Mouse (Mus musculus) ES-CJ7 (cell line): Measurements from ENCODE around the gene Fam114a2.

Source experiments
- DNase-seq: peaks from one replicate; pipeline ENCODE4 v3.0.0; 2011; ENCODE audit warnings: low read depth, low spot score

Gene Fam114a2

DNA sequence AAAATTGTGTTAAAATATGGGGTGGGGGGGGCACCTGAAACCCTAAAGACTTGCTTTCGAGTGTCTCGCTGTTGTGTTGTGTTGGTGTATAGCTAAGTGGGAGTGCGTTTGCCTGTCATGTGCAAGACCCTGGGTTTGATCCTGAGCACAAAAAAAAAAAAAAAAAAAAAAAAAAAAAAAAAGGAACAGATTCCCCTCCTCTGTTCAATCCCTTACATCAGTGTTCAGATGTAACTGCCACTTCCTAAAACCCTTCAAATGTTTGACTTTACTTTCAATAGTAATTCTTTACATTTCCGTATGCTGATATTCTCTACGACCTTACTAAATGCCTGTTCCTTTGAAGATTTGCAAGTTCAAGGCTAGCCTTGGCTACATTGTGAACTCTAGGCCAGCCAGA, 887 bp upstream of the Fam114a2 start:
- DNase-seq: no peak

DNA sequence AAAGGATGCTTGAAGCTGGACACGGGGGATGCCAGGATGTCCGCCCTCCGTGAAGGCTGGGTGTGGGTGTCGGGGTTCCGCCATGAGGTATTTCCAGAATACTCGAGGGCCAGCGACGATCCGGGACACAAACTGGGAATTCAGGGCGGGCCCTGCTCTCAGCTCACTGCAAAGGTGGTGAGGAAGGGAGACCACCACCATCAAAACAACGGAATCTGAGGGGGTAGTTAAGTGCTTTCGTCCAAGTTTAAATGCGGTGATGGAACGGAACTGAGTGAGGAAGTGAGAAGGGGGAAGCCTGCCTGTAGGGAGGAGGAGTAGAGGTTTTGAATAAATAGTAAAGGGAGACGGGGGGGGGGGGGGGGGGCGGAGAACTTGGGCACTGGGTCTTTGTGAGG, 333 bp upstream of the Fam114a2 start:
- no peak for DNase-seq

DNA sequence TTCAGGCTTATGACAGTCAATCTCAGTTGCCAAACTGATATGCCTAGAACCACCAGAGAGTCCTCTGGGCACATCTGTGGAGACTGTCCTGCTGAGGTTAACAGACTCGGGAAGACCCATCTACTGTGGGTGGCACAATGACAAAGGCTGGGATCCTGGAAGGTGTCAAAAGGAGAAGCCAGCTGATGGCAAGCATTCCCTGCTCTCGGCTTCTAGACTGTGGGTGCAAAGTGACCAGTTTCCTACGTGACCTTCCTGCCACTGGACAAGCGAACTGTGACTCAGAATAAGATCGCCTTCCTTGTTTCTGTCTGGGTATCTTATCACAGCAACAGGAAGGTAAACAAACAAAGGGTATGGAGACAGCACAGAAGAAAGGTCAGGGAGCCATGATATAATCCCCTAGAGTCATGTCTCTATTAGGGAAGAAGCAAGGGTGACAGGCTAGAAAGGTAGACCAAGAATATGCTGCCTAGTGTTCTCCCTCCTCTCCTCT, 1.4 kb downstream of the Fam114a2 start:
- no peak for DNase-seq

- DNase-seq: no peak
Observed at GRCm38 (mm10) chr11:57515218-57515617, 3.2 kb downstream of the Fam114a2 start.

- no peak for DNase-seq
Observed at GRCm38 (mm10) chr11:57506899-57507298, 11.5 kb downstream of the Fam114a2 start.

- no peak for DNase-seq
Observed at GRCm38 (mm10) chr11:57503155-57503554, 15.3 kb downstream of the Fam114a2 start.

DNA sequence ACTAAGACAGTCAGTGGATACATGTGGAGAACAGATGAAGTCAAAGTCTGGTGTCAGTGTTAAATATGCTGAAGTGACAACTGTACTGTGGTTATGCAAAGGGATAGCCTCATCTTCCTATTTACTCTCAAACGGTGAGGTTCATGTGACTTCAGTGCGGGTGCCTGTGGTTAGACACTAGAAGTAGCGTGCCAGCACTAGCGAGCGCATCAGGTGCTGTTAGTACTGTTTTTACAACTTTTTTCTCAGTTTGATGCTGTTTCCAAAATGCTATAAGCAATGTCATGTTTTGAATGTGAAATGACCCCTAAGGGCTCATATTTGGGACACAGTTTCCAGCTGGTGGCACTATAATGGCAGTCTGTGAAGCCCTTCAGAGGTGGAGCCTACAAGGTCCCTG, 20.2 kb downstream of the Fam114a2 start:
- no peak for DNase-seq

- DNase-seq: peak; percentile 54
Observed at GRCm38 (mm10) chr11:57497701-57498100, 20.7 kb downstream of the Fam114a2 start.

GRCm38 (mm10) chr11:57496462-57497039, 21.9 kb downstream of the Fam114a2 start:
- no peak for DNase-seq

DNA sequence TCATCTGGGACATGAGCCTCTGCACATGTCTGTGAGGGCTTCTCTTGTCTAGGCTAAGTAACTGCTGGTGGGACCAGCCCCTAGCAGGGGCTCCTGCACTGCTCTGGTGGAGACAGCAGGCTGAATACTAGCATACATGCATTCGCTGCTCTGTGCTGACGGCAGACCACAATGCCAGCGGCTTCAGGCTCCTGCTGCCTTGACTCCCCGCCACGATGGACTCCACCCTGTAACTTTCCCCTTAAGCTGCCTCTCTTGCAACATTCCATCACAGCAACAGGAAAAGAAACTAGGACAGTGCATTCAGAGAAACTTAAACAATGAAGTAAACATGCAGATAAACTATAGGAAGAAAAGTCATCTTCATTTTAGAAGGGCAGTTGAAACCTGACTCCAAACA, 30.0 kb downstream of the Fam114a2 start:
- no peak for DNase-seq

GRCm38 (mm10) chr11:57478077-57478476, 40.3 kb downstream of the Fam114a2 start:
- DNase-seq: no peak

DNA sequence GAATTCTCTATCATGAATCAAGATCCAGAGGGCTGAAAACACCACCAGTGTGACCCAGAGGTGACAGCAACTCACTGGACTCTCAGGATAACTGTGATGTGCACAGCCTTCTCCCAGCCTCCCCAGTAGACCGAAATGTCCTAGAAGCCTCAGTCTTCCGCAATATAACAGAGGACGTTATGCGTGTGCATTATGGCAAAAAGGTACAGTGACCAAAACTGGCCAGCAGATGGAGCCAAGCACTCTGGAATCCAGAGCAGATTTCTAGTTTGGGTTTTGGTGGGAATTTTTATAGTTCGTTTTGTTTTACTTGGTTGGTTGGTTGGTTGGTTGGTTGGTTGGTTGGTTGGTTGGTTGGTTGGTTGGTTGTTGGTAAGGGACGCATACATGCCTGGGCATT, 43.3 kb downstream of the Fam114a2 start:
- DNase-seq: peak; percentile 44

GRCm38 (mm10) chr11:57474296-57474941, 44.0 kb downstream of the Fam114a2 start:
- DNase-seq: peak; percentile 9

DNA sequence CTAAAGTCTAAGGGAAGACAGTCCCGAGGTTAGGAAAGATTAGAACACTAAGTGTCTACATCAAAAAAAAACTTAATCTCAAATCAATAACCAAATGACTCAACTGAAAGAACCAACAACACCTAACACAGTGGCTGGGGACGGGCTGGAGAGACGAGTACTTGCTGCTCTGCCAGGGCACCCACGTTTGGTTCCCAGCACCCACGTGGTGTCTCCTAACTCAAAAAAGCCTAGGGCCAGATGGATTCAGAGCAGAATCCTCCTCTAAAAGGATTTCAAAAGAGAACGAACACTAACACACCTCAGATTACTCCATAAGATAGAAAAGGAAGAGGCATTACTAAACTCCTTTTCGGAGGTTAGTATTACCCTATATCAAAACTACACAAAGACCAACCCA, 47.4 kb downstream of the Fam114a2 start:
- DNase-seq: no peak

GRCm38 (mm10) chr11:57470056-57470455, 48.4 kb downstream of the Fam114a2 start:
- DNase-seq: peak; percentile 44

DNA sequence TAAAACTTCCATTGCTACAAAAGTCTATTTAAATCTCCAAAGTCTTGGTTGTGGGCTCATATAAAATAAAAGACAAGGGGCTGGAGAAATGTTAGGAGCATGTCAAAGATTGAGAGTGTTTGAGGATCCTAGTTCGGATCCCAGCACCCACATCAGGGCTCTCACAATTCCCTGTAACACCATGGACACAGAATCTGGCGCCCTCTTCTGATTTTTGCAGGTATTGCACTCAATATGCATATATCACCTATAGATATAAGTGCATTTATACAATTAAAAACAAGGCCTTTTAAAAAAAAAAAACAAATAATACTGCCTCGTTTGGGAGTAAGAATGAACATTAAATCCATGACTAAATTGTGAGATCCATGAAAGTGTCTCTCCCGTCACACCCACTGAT, 49.7 kb downstream of the Fam114a2 start:
- no peak for DNase-seq

DNA sequence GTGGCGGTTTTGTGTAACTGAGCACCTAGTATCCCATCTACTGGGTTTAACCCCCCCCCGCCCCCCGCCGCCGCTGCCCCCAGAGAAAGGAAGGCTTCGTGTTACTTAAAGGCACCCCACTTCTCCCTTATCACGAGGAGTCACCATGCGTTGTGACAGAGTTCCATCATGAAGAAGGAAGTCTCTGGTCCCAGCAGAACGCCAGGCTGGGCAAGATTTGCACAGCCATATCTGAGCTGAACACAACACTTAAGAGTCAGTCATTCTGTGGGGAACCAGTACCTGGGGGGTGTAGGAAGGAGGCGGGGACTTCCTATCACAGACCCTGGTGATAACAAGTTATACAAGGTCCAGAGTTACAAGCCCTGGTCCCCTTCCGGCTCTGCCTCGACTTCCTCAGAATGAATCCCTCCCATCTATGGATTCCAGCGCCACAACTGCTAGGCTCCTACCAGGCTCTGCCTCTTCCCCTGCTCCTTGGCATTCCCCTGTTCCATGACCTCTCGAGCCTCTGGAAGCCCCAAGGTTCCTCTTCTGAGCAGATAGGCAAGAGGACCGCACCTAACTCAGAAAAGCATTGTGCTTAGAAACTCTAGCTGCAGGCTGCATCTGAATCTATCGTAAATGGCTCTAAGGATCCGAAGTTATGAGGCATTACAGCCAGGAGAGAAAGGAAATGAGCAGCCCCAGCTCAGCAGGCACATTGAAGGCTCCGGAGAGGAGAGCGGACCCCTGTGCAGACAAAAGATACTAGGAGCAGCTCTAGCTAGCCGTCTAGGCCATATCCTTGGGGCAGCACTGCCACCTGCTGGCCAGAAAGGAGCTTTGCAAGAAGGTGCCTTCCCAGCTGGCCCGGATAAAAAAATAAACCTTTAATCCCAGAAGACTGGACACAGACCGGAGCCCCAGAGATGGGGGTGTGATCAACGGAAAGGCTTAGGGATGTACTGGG, 51.0 kb downstream of the Fam114a2 start:
- peak; percentile 76 for DNase-seq

GRCm38 (mm10) chr11:57465844-57466243, 52.6 kb downstream of the Fam114a2 start:
- DNase-seq: no peak

- peak; percentile 42 for DNase-seq
Observed at GRCm38 (mm10) chr11:57465025-57465424, 53.4 kb downstream of the Fam114a2 start.

DNA sequence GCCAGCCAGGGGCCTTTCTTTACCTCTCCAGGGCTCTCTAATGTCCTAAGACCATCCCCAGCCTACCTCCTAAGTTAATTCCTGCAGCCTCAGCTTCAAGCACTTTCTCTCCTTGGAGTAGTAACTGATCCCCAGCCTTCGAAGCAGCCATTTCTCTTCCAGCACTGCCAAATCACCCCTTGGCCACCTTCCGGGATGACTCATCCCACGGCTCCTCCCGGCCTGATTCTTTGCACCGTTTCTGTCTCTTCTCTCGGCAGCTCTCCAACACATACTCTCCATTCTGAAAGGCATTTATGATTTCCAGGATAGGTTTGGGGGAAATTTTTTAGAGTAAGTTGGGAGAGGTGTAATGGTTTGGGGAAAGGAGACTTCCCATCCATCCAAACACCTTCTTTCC, 58.7 kb downstream of the Fam114a2 start:
- no peak for DNase-seq

DNA sequence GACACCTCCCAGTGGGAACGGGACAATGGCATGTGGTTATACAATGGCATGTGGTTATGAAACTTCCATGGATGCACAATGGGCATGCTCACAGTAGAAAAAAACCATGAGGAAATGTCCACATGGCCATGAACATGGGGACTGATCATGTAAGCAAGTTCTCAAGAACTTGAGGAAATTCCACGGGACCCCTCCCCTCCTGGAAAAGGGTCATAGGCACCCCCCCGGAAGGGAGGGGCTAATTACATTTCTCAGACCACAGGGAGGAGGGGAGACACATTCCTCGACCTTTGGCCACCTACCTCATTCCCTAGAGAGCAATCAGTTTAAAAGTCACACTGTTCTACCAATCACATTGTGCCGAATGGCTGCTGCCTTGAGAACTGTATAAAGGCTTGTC, 64.0 kb downstream of the Fam114a2 start:
- DNase-seq: peak; percentile 13

- DNase-seq: no peak
Observed at GRCm38 (mm10) chr11:57445237-57445962, 73.0 kb downstream of the Fam114a2 start.
